Mouse (Mus musculus) E14TG2a.4 (cell line): ENCODE results near the gene Haus8.
"Not testable (repeated sequence)": the region's sequence is repeated elsewhere in the genome, so short reads cannot be mapped to it uniquely, and the experiment has no call there.

Source experiments
- H3K27me3 ChIP-seq: 2 replicates; pipeline ENCODE4 v1.6.1; 2014; ENCODE audit warnings: low read length, control low read depth; ENCODE audit not compliant: insufficient read depth
- H3K36me3 ChIP-seq: 2 replicates; pipeline ENCODE4 v1.6.1; 2014; ENCODE audit warnings: low read length, control low read depth; ENCODE audit not compliant: insufficient read depth
- H3K4me1 ChIP-seq: replicated peaks from 2 replicates; pipeline ENCODE4 v1.6.1; 2014; ENCODE audit warnings: low read depth, low read length, control low read depth
- H3K4me3 ChIP-seq: replicated peaks from 2 replicates; pipeline ENCODE4 v1.5.1; 2014; ENCODE audit warnings: mild to moderate bottlenecking, low read length
- H3K9me3 ChIP-seq: 2 replicates; pipeline ENCODE4 v1.6.1; 2014; ENCODE audit warnings: low read length, control low read depth
- CTCF ChIP-seq: conservative IDR thresholded peaks from 2 replicates; pipeline ENCODE4 v1.5.1; 2014; ENCODE audit warnings: low read length
- NANOG ChIP-seq: IDR thresholded peaks from 2 replicates; pipeline ENCODE4 v1.6.1; 2014; ENCODE audit warnings: borderline replicate concordance, low read length, mixed read lengths
- POU5F1 ChIP-seq: IDR thresholded peaks from 2 replicates; pipeline ENCODE4 v1.6.1; 2014; ENCODE audit warnings: low read length, borderline replicate concordance

Gene Haus8

DNA sequence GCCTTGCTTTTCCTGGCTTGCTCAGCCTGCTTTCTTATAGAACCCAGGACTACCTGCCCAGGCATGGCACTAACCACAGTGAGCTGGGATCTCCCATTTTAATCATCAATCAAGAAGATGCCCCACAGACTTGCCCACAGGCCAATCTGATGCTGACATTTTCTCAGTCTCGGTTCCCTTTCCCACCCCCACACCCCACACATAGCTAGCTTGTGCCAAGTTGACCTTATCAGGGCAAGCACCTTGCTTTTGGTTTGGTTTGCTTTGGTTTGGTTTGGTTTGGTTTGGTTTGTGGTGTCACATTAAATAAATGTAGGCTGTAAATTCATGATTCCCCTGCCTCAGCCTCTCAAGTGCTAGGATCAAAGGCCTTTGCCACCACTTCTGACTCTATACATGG, 34.6 kb upstream of the Haus8 start:
- Histone ChIP-seq H3K36me3 (peaks cover 33% of the 10 kb centered on the region), H3K27me3 (no peaks in the 10 kb centered on the region), H3K4me1 (peaks cover 10% of the 10 kb centered on the region; the same call in 1 of the 2 replicates), H3K9me3 (0 out of 2 replicates have a peak, but pooled peaks cover under 1% of the 10 kb centered on the region), H3K4me3 (no peak overlapping the region)
- TF ChIP-seq NANOG (no peak), CTCF (no peak), POU5F1 (no peak)

DNA sequence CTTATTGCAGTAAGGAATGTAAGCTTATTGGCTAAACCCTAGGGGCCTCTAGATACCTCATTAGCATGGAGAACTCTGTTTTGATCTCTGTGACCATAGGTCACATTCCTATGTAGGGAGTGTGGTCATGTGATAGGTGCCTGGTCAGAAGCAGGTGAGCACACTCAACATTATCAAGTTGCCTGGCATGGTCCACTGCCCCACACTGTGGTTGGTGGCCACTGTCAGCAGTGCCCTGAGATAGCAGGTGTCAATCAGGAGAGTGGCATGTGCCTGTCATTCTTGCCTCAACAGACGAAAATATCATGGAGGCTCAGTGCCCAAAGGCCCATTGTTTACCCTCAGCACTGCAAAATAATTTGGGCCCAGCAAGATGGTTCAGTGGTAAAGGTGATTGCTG, 33.3 kb upstream of the Haus8 start:
- Histone ChIP-seq H3K27me3 (no peaks in the 10 kb centered on the region), H3K36me3 (peaks cover 37% of the 10 kb centered on the region), H3K9me3 (0 out of 2 replicates have a peak, but pooled peaks cover 3% of the 10 kb centered on the region), H3K4me3 (no peak overlapping the region), H3K4me1 (peaks cover 10% of the 10 kb centered on the region; the same call in 1 of the 2 replicates)
- TF ChIP-seq NANOG (no peak), CTCF (no peak), POU5F1 (no peak)

DNA sequence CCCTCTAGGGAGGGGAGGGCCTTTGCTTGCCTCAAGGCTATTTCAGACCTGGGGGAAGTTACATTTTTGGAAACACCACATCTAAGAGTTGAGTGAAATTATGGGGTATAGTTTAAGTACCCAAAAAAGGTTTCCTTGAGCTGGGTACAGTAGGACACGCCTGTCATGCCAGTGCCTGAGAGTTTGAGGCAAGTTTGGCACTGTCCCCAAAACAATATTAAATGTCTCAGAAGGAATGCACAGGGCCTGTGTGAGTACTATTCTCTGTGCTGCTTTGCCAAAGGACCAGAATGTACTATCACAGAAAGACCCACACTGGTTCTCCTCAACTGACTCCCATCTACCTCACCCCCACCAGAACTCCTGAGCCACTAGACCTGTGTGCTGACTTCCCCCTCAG, 30.9 kb upstream of the Haus8 start:
- 0 out of 2 replicates have a peak, but pooled peaks cover 3% of the 10 kb centered on the region for H3K9me3 ChIP-seq
- TF ChIP-seq NANOG, result no peak
- no peak for TF ChIP-seq POU5F1
- no peak for TF ChIP-seq CTCF
- H3K4me3 ChIP-seq, result no peak overlapping the region
- no peaks in the 10 kb centered on the region for H3K27me3 ChIP-seq
- peaks cover 54% of the 10 kb centered on the region for H3K36me3 ChIP-seq
- H3K4me1 ChIP-seq, result 0 out of 2 replicates have a peak, but pooled peaks cover 10% of the 10 kb centered on the region

DNA sequence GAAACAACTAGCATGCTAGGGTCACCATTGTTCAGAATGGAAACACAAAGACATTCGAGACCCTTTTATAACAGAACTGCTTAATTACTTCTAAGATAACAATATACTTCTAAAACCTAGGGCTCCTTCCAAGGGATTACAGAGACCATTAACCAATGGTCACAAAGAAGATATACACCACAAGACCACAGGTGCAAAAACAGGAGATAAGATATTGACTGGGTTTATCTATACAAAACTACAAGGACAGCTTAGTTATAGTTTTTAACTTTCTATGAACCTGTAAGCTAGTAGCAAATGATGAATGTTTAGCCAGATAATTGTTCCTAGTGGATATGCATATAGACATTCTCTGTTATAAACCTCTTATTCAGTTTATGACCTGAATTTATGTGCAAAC, 30.1 kb upstream of the Haus8 start:
- Histone ChIP-seq H3K4me3 (no peak overlapping the region), H3K4me1 (0 out of 2 replicates have a peak, but pooled peaks cover 10% of the 10 kb centered on the region), H3K27me3 (no peaks in the 10 kb centered on the region), H3K36me3 (peaks cover 58% of the 10 kb centered on the region), H3K9me3 (0 out of 2 replicates have a peak, but pooled peaks cover 3% of the 10 kb centered on the region)
- TF ChIP-seq NANOG, result no peak
- TF ChIP-seq CTCF, result no peak
- TF ChIP-seq POU5F1, result no peak

DNA sequence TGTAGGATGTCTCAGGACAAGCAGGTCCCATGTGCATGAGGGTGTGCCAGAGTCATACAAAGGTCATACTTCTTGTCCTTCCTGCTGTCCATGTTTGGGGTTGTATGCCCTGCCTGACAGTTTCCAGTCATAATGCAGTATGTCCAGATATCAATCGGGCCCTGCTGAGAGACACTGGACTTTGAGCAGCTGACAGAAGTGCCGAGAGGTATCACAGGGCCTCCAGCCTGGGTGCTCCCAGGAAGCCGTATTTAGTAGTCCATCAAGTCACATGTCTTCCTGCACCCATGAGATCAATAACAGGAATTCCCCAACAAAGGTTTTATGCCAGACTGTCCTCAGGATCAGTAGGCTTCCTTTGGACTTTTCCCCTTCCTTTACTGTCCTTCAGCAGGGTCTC, 27.0 kb upstream of the Haus8 start:
- Histone ChIP-seq H3K27me3 (no peaks in the 10 kb centered on the region), H3K9me3 (0 out of 2 replicates have a peak, but pooled peaks cover 3% of the 10 kb centered on the region), H3K4me3 (no peak overlapping the region), H3K4me1 (no peaks in the 10 kb centered on the region), H3K36me3 (peaks cover 72% of the 10 kb centered on the region)
- no peak for TF ChIP-seq POU5F1

DNA sequence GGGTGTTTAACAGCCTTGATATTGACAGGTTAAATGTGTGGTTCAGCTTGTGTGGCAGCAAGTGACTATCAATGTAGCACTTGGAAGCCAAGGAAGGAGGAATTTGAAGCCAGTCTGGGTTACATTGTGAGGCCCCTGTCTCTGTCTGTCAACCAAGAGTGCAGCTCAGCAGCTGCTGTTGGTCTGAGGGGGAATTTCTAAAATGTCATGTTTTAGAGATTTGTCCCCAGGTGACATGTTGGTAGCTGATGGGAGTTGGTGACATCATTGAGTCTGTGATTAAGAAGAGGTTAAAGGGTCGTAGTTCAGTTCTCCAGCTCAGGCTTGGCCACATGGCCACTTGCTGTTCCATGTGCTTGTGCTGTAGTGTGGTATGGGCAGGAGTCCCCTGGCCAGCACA, 24.7 kb upstream of the Haus8 start:
- Histone ChIP-seq H3K4me3 (no peak overlapping the region), H3K27me3 (no peaks in the 10 kb centered on the region), H3K9me3 (0 out of 2 replicates have a peak, but pooled peaks cover 3% of the 10 kb centered on the region), H3K36me3 (peaks cover 75% of the 10 kb centered on the region), H3K4me1 (no peaks in the 10 kb centered on the region)
- TF ChIP-seq NANOG (no peak), CTCF (no peak), POU5F1 (no peak)

DNA sequence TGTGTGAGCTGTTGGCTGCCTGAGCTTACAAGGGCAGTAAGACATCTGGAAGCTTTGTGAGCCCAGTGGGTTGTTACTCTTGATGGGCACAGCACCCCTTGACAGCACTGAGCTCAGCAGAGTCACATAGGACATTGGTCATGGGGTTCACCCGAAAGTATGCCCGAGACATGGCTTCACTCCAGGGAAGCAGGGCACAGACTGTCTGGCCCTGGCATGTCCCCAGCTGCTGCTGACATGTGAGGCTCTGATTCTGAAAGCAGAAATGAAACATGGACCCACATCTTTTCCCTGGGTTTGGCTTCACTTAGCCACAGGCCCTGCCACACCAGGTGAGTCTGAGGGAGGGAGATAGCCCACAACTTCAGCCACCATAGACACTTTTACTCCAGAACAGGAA, 24.1 kb upstream of the Haus8 start:
- Histone ChIP-seq H3K9me3 (no peaks in the 10 kb centered on the region), H3K36me3 (peaks cover 74% of the 10 kb centered on the region), H3K4me1 (no peaks in the 10 kb centered on the region), H3K4me3 (no peak overlapping the region), H3K27me3 (no peaks in the 10 kb centered on the region)
- TF ChIP-seq CTCF (no peak), NANOG (no peak), POU5F1 (no peak)

DNA sequence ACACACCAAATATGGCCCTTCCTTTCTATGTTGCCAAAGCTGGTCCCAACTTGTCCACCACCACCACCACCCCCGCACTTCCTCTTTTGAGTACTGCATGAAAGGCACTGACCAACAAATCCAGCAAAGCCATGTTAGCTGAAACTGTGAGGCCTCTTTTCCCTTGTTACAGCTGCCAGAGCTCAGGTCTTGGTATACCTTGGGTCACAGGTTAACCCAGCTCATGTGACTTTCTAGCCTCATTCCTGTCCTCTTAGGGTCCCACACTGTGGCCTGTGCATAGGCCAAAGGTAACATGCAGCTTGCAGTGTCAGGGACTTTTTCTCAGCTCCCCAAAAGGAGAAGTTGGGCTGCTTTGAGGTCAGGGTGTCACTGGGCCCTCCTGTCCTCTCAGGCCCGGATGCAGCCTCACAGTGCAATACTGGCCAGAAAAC, 23.5 kb upstream of the Haus8 start:
- TF ChIP-seq POU5F1 (no peak), NANOG (no peak), CTCF (no peak)
- Histone ChIP-seq H3K4me1 (no peaks in the 10 kb centered on the region), H3K9me3 (no peaks in the 10 kb centered on the region), H3K27me3 (no peaks in the 10 kb centered on the region), H3K36me3 (peaks cover 77% of the 10 kb centered on the region), H3K4me3 (no peak overlapping the region)

DNA sequence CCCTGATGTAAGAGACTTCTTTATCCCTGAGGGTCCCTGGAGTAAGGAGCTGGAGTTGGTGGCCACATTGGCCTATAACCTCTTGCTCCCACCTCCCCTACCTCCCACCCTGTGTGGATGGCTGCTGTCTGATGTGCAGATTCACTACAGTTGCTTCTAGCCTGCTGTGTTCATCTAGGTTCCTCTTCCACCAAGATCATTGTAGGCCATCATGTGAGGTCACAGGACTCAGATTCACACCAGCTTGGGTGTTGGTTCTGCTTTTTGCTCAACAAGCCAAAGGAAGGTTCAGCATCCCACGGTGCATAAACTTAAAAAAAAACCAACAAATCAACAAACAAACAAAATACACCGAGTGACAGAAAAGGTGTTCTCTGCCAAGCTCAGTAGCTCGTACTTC, 21.2 kb upstream of the Haus8 start:
- H3K27me3 ChIP-seq, H3K4me3 ChIP-seq, H3K9me3 ChIP-seq: not testable (repeated sequence)
- Histone ChIP-seq H3K36me3 (peaks cover 82% of the 10 kb centered on the region), H3K4me1 (peaks cover 14% of the 10 kb centered on the region)
